Mouse (Mus musculus) spleen, adult 12 weeks (tissue): ENCODE measurements around the gene Rgma.

Experiments used
- DNase-seq: peaks from one replicate; pipeline ENCODE4 v3.0.0; 2022; ENCODE audit warnings: low spot score

The Rgma gene

DNA sequence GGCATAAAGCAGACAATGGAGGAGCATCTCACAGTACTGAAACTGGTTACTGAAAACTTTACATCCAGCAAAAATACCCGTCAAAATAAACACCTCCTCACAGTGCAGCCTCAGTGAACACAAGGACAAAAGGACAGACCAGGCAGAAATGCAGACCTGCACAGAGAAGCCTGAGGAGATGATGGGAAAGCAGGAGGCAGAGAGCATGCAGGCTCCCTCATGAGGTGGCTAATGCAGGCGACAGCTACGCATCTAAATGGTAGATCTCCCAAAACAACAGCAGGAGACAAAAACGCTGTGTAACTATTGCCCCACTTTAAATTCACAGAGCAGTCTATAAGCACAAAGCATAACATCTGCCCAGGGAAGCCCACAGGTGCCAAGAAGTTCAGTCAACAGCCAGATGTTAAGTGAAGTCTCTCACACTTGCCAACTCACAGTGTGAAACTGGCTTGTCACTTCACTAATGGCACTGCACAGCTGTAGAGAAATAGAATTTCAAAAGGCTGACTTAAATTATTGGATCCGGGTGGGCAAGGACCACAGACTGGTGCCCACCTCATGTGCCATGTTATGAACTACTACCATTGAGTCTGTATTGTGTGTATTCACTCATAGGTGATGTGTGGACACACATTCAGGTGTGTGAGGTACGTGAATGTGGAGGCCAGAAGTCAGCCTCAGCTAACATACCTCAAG lies 58.5 kb downstream of the Rgma start:
- DNase-seq = no peak

DNA sequence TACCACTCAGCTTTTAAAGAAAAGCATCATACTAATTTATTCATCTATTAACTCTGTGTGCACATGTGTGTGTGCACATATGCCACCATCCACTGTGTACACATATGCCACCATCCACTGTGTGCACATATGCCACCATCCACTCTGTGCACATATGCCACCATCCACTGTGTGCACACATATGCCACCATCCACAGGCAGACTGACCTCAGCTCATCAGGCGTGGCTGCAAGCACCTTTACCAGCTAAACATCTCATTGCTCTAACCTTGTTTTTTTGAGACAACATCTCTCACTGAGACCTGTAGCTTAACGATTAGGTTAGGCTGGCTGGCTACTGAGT lies 59.0 kb downstream of the Rgma start:
- no peak for DNase-seq

DNA sequence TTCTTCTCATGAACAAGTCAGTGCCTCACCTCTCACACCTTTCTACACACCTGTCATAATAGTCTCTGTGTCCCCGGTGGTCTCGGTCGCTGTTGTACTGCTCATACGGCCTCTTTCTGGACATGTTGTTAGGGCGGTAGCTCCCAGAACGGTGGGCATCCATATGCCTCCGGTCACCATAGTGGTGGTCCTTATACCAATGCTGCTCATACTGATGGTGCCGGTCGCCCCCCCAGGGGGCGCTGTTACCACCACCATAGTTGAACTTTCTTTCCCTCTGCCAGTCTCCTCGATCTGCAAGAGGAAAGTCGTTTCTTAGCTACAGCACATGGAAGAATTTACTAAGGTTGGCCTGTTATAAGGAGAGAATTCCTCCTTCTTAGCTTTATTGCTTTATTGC lies 60.4 kb downstream of the Rgma start:
- no peak for DNase-seq

DNA sequence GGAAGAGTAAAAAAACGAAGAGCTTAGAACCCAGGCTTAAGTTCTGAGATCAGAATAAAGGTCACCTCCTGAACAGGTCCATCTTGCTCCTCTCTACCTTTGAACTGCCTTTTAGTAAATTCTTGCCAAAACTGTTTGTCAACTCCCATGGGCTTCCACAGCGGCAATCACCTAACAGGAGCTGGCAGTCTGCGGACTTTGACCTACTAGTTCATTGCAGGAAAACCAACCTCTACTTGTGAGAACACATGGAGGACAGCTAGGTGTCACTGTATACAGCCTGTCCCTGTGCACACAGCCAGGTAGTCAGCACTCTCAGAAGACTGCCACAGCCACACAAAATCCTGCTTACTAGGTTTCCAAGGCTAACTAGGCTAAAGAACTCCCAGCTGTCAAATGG lies 66.5 kb downstream of the Rgma start:
- DNase-seq = no peak

DNA sequence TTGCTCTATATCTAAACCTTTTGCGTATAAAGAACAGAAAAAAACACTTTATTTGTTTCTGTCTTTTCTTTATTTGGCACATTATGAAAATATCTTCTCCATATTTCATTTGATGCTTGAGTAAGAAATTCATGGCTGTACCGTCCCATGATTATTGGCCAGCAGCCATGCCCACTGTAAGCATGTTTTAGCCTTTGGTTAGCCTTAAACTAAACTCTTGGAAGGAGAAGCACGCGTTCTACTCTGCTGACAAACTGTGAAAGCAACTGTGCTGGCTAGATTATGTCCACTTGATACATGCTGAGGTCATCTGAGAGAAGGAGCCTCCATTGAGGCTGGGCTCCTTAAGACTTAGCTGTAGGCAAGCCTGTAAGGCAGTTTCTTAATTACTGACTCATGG lies 66.9 kb downstream of the Rgma start:
- no peak for DNase-seq

DNA sequence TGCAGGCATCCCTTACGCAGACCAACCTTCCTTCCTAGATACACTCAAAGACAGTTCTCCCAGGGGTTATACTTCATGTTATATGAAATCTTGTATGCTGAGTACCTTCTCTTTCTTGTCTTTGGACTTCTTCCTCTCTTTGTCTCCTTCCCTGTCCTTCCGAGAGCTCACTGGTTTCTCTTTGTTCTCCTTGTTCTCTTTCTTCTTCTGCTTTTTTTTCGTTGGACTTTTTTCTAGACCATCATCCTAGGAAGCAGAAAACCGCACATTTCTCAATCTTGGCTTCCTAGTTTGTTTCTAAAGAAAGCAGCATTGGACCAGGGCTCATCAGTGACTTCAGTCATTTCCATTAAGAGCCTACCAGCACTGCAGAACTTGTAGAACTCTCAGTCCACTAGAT lies 76.3 kb downstream of the Rgma start:
- no peak for DNase-seq

DNA sequence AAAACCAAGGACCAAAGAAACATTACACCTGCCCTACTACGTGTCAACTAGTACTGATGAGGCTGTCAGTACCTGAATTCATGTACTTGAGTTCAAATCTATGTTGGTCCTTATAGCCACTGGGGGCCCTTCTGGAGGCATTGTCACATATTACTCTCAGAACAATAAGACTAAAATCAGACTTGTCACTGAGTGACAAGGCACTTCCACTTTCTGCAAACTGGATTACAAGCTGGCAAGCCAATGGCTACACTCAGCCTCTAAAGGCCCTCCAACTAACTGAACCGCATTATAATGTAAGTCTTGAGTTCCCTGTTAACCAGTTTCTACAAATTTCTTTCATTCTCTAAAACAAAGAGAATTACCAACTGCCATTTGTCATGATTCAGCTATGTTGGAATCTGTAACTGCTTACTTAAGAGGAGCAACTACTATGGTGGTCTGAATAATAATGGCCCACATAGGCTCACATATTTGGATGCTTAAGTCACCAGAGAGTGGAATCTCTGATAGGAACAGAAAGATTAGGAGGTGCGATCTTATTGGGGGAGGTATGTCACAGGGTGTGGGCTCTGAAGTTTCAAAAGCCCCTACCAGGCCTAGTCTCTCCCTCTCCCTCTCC lies 77.0 kb downstream of the Rgma start:
- DNase-seq = no peak

DNA sequence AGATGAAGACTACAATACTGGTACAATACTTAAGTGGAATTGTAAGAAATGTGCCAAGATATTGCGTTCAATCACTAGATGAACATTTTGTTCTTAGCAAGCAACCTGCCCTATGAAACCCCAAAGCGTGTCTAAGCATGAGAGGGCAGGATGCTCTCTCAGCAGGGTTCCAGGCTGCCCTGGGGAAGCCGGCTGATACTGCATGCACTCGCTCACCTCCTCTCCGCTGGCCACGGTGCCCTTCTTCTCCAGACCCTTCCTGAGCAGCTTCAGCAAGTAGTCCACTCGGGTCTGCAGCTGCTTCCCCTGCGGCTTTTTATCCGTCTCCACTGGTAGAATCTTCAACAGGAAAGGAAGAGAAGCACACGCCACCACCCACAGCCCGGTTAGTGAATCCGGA lies 78.8 kb downstream of the Rgma start:
- DNase-seq = no peak

DNA sequence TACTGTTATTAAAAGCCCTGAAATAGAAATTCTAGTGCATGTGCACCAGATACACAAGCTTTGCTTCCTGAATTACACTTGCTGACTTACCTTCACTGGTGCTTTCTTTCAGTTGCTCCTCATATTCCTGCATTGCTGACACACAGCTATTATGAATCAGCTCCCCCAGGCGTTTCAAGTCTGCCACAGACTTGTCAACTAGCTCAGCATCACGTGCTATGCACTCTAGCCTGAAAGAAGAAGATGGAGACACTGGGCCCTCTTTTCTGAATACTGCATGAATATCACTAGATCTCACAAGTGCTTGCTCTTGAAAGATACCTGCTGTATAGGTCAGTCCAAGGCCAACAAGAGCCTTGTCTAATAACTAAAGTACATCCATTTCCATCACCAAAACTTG lies 88.2 kb downstream of the Rgma start:
- no peak for DNase-seq

DNA sequence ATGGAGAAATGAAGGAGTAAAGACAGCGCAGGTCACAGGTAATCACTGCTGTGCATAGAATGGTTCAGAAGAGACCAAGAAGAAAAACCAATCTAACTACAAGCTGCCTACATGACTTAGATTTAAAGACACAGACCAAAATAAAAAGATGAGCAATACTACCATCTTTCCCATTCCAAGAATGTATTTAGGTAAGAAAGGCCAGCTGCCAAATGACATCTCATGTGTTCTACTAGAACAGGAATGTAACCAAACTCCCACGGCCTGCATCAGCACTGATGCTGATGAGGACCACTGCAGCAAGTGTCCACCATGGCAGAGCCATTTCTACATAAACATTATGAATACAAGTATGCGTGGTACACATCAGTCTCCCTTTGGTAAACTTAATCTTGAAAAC lies 92.4 kb downstream of the Rgma start:
- DNase-seq = no peak
